Mouse (Mus musculus): ENCODE data around the gene ccdc198. TPM values are rescaled to one million over a fixed set of nuclear protein-coding genes. Genes with fewer than 3 reads are reported as not detected.
A peak's percentile ranks its signal among the peaks of the same experiment; 100 is the strongest.

The ccdc198 gene
- polyA plus RNA-seq, 2 experiments from 2014 or later: 0.19 to 0.27 TPM

DNA sequence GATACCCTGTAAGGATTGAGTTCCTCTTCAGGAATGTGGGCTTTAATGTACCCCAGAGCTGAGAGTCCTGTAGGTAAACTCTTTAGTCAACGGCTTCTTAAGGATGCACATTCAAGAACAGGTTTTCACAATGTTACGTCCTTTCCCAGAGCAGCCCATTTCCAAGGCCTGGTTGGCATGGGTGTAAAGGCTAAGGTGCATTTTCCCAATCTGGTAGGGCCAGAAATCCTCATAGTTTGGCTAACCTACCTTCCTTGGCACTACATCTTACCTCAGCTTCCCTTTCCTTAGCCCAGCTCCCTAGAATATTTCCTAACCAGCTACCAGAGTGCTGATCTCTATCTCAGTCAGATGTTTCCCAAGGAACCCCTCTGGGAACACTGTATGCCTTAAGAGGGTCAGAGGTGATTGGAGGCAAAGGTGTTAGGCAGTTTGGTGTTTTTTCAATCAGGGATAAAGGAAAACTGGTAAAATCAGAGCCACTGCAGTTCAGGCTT lies 48.2 kb downstream of the ccdc198 start:
- ATAC-seq: no peak

DNA sequence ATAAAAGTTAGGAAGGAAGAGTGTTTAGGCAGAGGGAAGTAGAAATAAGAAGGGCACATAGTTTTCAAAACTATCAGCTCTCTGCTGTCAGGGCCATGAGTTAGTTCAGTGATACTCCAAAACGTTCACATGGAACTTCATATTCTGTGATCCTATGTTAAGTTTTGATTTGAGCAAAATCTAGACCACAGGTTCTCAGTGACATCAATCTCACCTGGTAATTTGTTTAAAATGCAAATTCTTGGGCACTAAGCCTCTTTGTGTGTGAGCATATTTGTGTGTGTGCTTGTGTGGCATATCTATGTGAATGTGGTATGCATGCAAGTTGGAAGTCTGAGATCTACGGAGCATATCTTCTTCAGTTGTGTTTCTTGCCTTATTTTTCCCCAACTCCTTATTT lies 59.0 kb downstream of the ccdc198 start:
- no peak for ATAC-seq

DNA sequence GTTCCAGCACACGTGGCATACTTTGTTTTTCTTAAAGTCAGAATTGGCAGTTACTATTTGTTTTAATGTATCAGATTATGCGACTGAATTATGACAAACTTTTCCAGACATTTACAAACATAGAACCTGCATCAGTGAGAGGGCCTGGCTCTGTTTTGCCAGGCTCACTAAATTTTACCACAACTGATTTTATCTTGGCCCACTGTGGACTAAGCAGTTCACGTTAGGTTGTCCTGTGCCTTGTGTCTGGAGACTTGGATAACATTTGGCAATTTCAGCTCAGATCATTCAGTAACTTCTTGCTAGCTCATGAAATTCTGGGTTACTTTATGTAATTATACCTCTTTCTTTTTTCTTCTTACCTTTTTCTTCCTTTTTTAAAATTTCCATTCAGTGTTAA lies 65.5 kb downstream of the ccdc198 start:
- no peak for ATAC-seq

DNA sequence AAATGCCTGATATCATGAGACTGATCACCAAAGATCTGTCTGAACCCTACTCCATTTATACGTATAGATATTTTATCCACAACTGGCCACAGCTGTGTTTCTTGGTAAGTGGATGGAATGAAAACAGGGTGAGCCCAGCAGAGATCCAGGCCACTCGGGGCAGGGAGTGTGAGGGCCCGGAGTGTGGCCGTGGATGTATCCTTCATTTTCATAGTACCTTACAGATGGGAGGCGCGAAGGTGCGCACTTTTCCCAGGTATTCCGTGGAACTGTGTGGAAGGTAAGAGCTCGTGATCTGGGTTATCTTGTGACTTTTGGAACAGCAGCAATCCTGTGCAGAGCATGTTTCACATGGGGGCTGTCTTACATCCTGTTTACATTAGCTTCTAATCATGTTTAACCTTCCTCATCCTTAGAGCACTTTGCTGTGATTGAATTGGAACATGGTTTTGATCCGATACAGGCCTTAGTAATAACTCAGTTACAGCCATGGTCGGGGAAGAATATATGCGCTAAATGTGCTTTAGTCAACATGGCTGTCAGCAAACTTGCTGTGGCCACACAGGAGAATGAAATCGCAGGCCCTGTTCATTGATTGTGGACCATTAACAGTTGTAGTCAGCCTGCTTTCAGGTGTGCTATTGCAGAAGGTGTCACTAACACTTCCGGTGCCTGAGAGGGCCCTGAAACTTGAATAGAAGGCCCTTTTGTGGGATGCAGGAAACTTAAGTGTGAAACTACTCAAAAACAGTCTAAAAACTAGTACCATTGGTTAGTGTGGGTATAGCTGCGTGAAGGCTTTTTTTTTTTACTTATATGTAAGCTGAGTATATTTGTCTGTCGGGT lies 71.8 kb downstream of the ccdc198 start:
- no peak for ATAC-seq

DNA sequence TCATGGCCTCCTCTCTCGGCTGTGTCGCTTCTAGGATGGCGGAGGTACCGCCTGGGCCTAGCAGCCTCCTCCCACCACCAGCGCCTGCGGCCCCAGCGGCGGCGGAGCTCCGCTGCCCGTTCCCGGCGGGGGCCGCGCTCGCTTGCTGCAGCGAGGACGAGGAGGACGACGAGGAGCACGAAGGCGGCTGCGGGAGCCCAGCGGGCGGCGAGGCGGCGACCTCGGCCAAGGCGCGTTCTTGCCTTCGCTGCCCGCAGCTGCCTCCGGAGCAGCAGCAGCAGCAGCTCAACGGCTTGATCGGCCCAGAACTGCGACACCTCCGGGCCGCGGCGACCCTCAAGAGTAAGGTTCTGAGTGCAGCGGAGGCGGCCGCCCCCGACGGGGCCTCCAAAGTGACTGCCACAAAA lies 72.7 kb downstream of the ccdc198 start:
- peak; percentile 53 for ATAC-seq

DNA sequence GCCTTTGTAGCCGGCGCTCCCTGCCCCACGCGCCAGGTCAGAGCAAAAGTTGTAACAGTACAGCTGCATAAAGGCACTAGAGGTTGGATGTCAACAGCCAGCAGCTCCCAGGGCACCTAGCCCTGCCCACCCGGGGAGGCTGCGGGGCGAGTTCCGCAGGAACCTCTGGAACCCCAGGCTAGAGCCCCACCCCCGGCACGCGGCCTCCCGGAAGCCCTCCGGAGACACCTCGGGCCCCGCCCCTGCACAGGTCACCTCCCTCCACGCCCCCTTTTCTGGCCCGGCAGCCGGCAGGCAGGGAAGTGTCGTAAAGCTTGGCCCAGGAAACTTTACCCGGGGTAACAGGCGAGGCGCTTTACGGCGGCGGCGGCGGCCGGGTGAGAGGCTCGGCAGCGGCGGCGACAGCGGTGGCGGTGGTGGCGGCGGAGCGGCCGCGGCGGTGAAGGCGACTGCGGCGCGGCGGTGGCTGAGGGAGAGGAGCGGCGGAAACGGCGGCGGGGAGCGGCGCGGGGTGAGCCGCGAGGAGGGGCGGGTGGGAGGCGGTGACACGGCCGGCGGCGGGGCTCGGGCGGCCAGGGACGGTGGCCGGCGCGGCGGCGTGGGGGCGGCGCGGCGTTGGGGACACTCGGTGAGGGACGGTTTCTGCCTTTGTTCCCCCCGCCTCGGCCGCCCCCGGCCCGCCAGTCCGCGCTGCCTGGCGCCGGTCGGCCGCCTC lies 73.2 kb downstream of the ccdc198 start, which contains the start of gene Naa30:
Gene Naa30 (plus strand): TSS at position 360 of the 715 bp plus-strand sequence.
- peak; percentile 90 for ATAC-seq

DNA sequence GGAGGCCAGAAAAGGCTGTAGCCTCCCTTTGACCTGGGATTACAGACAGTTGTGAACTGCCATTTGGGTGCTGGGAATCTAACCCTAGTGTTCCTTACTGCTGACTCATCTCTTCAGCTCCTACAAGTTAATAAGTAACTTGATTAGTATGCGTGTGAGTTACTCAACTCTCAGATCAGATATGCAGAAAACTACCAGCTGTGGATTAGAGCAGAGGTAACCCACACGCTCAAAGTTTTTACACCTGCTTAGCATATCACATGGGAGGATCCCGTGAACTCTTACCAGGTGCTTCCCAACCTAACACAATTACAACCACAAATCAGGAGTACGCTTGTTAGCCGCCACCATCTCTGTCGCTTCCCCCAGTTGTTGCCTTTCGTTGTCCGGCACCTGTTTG lies 74.0 kb downstream of the ccdc198 start:
- peak; percentile 4 for ATAC-seq

Other genes with a start within 250 kb of the ccdc198 start
- gene Ap5m1, start 179.4 kb downstream of the ccdc198 start, polyA plus RNA-seq (2017; shearing (Covaris generic)): 10 to 100 TPM; 52.9 to 53.8 TPM
- gene Exoc5, start 178.8 kb downstream of the ccdc198 start, polyA plus RNA-seq (2017; shearing (Covaris generic)): 10 to 100 TPM; 12.1 to 16.7 TPM
- gene Naa30, start 73.2 kb downstream of the ccdc198 start, polyA plus RNA-seq (2017; shearing (Covaris generic)): 1 to 10 TPM; 4.5 to 9.4 TPM